Mouse (Mus musculus) thymus, adult 18-20 months (tissue): ENCODE measurements around the gene Mesp2.

Experiments
- DNase-seq, 2 experiments: peaks; one replicate each; pipeline ENCODE4 v3.0.0; 2022; ENCODE audit warnings: mixed read lengths in 2 of 2

The Mesp2 gene

GRCm38 (mm10) chr7:79808561-79808960, 2.0 kb upstream of the Mesp2 start:
- no peak for DNase-seq

- DNase-seq = no peak
Measured at GRCm38 (mm10) chr7:79813409-79813808, 2.9 kb downstream of the Mesp2 start.

- DNase-seq = no peak
Measured at GRCm38 (mm10) chr7:79818321-79818720, 7.8 kb downstream of the Mesp2 start.

GRCm38 (mm10) chr7:79819515-79819914, 9.0 kb downstream of the Mesp2 start:
- DNase-seq = no peak

- no peak for DNase-seq
Measured at GRCm38 (mm10) chr7:79819996-79820395, 9.5 kb downstream of the Mesp2 start.

- DNase-seq = no peak
Measured at GRCm38 (mm10) chr7:79822092-79822695, 11.7 kb downstream of the Mesp2 start.

- no peak for DNase-seq
Measured at GRCm38 (mm10) chr7:79828341-79828740, 17.8 kb downstream of the Mesp2 start.

- no peak for DNase-seq
Measured at GRCm38 (mm10) chr7:79831145-79831544, 20.6 kb downstream of the Mesp2 start.

GRCm38 (mm10) chr7:79831585-79831984, 21.1 kb downstream of the Mesp2 start:
- DNase-seq = no peak

- no peak for DNase-seq
Measured at GRCm38 (mm10) chr7:79832980-79833379, 22.5 kb downstream of the Mesp2 start.

- DNase-seq = no peak
Measured at GRCm38 (mm10) chr7:79835196-79835595, 24.7 kb downstream of the Mesp2 start.

- no peak for DNase-seq
Measured at GRCm38 (mm10) chr7:79837247-79837646, 26.7 kb downstream of the Mesp2 start.

- DNase-seq = no peak
Measured at GRCm38 (mm10) chr7:79842163-79842562, 31.6 kb downstream of the Mesp2 start.

GRCm38 (mm10) chr7:79844090-79844802, 33.7 kb downstream of the Mesp2 start:
- DNase-seq = no peak

GRCm38 (mm10) chr7:79846342-79846741, 35.8 kb downstream of the Mesp2 start:
- DNase-seq = no peak

- no peak for DNase-seq
Measured at GRCm38 (mm10) chr7:79847456-79848451, 37.2 kb downstream of the Mesp2 start.

- no peak for DNase-seq
Measured at GRCm38 (mm10) chr7:79856305-79856704, 45.8 kb downstream of the Mesp2 start.

- no peak for DNase-seq
Measured at GRCm38 (mm10) chr7:79858202-79858934, 47.8 kb downstream of the Mesp2 start.

GRCm38 (mm10) chr7:79858956-79859630, 48.6 kb downstream of the Mesp2 start:
- no peak for DNase-seq

- DNase-seq = no peak
Measured at GRCm38 (mm10) chr7:79860811-79861210, 50.3 kb downstream of the Mesp2 start, which contains the start of gene Anpep. Gene Anpep (minus strand): TSS chr7:79861059.

- no peak for DNase-seq
Measured at GRCm38 (mm10) chr7:79861794-79862193, 51.3 kb downstream of the Mesp2 start.
